Mouse (Mus musculus) CH12.LX (cell line): ENCODE measurements at regions not wholly inside any gene's neighbourhood (a gene's known extent, or its start where the extent isn't known, plus 50 kb on each side); places are given as distances from the start of the nearest gene placed in this dataset.
A peak's percentile ranks its signal among the peaks of the same experiment; 100 is the strongest.

Experiments used
- DNase-seq: peaks from one replicate; pipeline ENCODE4 v3.0.0-alpha.2; 2013; ENCODE audit errors: extremely low read depth
- H3K27ac ChIP-seq: 2 replicates; pipeline ENCODE4 v1.5.1; 2012; ENCODE audit warnings: low read depth, mild to moderate bottlenecking, control low read depth, moderate library complexity; ENCODE audit not compliant: insufficient read depth
- H3K27me3 ChIP-seq: replicated peaks from 2 replicates; pipeline ENCODE3; 2012; ENCODE audit warnings: inconsistent platforms
- H3K36me3 ChIP-seq, 2 experiments: replicated peaks in 1 of 2; 2 replicates each; pipeline versions ENCODE3 to v1.6.1; 2012; ENCODE audit warnings: inconsistent platforms in 1 of 2, low read length in 1 of 2, mild to moderate bottlenecking in 1 of 2, mixed read lengths in 1 of 2, moderate library complexity in 1 of 2; ENCODE audit not compliant: control insufficient read depth in 1 of 2, insufficient read depth in 1 of 2
- H3K4me1 ChIP-seq, 2 experiments: 2 replicates each; pipeline ENCODE4 v1.6.1; 2012; ENCODE audit warnings: inconsistent platforms in 1 of 2, moderate library complexity in 1 of 2; ENCODE audit not compliant: insufficient read depth in 2 of 2, control insufficient read depth in 1 of 2
- H3K4me2 ChIP-seq: 2 replicates; pipeline ENCODE4 v1.6.1; 2012; ENCODE audit warnings: low read depth, mild to moderate bottlenecking, control low read depth; ENCODE audit not compliant: poor library complexity, insufficient read depth, severe bottlenecking
- H3K4me3 ChIP-seq, 3 experiments: fragments of 150-350 bp in 1 of 3; sonication (generic) in 1 of 3; replicated peaks in 1 of 3; 2 replicates each; pipeline versions ENCODE3 to v1.5.1; 2011 to 2012; ENCODE audit warnings: low read depth in 2 of 3, low read length in 2 of 3, mild to moderate bottlenecking in 2 of 3, moderate library complexity in 2 of 3, control low read depth in 1 of 3, improper control_type of control experiment in 1 of 3, inconsistent platforms in 1 of 3, mixed read lengths in 1 of 3; ENCODE audit not compliant: poor library complexity in 1 of 3
- H3K79me2 ChIP-seq: replicated peaks from 2 replicates; pipeline ENCODE4 v1.6.1; 2012; ENCODE audit warnings: mild to moderate bottlenecking, moderate library complexity; ENCODE audit not compliant: control insufficient read depth, poor library complexity, insufficient read depth, severe bottlenecking; ENCODE audit errors: extremely low read depth
- H3K9ac ChIP-seq: 2 replicates; pipeline ENCODE4 v1.6.1; 2012; ENCODE audit warnings: low read depth, mild to moderate bottlenecking, control low read depth, moderate library complexity; ENCODE audit not compliant: insufficient read depth
- H3K9me3 ChIP-seq: replicated peaks from 2 replicates; pipeline ENCODE3; 2012; ENCODE audit warnings: low read length, inconsistent platforms, mixed read lengths
- CTCF ChIP-seq, 2 experiments: IDR thresholded peaks in 1 of 2; conservative IDR thresholded peaks in 1 of 2; 2 replicates each; pipeline ENCODE4 v1.5.1; 2011 to 2012; ENCODE audit warnings: low read depth in 2 of 2, low read length in 2 of 2, improper control_type of control experiment in 1 of 2, inconsistent platforms in 1 of 2, mild to moderate bottlenecking in 1 of 2, moderate library complexity in 1 of 2
- MAX ChIP-seq: IDR thresholded peaks from 2 replicates; pipeline ENCODE4 v1.6.1; 2011; ENCODE audit warnings: low read length, improper control_type of control experiment
- MXI1 ChIP-seq: IDR thresholded peaks from 2 replicates; pipeline ENCODE4 v1.6.1; 2011; ENCODE audit warnings: mild to moderate bottlenecking, low read depth, low read length, improper control_type of control experiment
- RAD21 ChIP-seq: IDR thresholded peaks from 2 replicates; pipeline ENCODE4 v1.6.1; 2011; ENCODE audit warnings: low read depth, mild to moderate bottlenecking, low read length, improper control_type of control experiment, moderate library complexity
- RCOR1 ChIP-seq: conservative IDR thresholded peaks from 2 replicates; pipeline ENCODE4 v1.6.1; 2012; ENCODE audit warnings: low read depth, mild to moderate bottlenecking, inconsistent platforms, low read length, improper control_type of control experiment
- SMC3 ChIP-seq: IDR thresholded peaks from 2 replicates; pipeline ENCODE4 v1.6.1; 2011; ENCODE audit warnings: low read depth, low read length, improper control_type of control experiment
- TCF12 ChIP-seq: IDR thresholded peaks from 2 replicates; pipeline ENCODE4 v1.6.1; 2014; ENCODE audit warnings: low read depth, mild to moderate bottlenecking, inconsistent platforms, low read length, improper control_type of control experiment
- UBTF ChIP-seq: IDR thresholded peaks from 2 replicates; pipeline ENCODE4 v1.6.1; 2012; ENCODE audit warnings: low read depth, mild to moderate bottlenecking, inconsistent platforms, low read length, improper control_type of control experiment, moderate library complexity
- dilution Hi-C: fragments of 300-500 bp; cut with MboI; formaldehyde crosslinking; loops from 2 replicates; pipeline ENCODE4 v1.14.3; 2020; ENCODE audit warnings: low sequenced_read_pairs; ENCODE audit not compliant: extremely low pct_unique_long_range_greater_than_20kb, extremely low pct_ligation_motif_present
- in situ Hi-C: fragments of 300-500 bp; cut with MboI; formaldehyde crosslinking; loops from 3 replicates; pipeline ENCODE4 v1.14.3; 2019; ENCODE audit warnings: low sequenced_read_pairs, low pct_ligation_motif_present, low pct_unique_long_range_greater_than_20kb, mixed read lengths

GRCm38 (mm10) chr14:24939476-24940200 lies 452.7 kb downstream of the Rps24 start:
- Histone ChIP-seq H3K27ac (no peak overlapping the region), H3K4me3 (no peak overlapping the region), H3K9me3 (no peaks in the 10 kb centered on the region), H3K27me3 (peaks cover 24% of the 10 kb centered on the region), H3K9ac (no peak overlapping the region), H3K4me2 (no peak overlapping the region), H3K4me1 (no peaks in the 10 kb centered on the region), H3K36me3 (no peaks in the 10 kb centered on the region), H3K79me2 (no peaks in the 10 kb centered on the region)
- in situ Hi-C loops = no loop called here
- peak in 1 of 2 experiments; percentile 7; a peak in 1 of 4 replicates for TF ChIP-seq CTCF (conservative IDR thresholded peaks at IDR 0.05 in 1 of 2, IDR thresholded peaks at IDR 0.05 in 1 of 2; ENCODE audit: low read depth in 2 of 2, low read length in 2 of 2)
- TF ChIP-seq UBTF = no peak
- TF ChIP-seq RAD21 = peak; percentile 1
- dilution Hi-C loops = no loop called here
- DNase-seq = no peak

- Histone ChIP-seq H3K4me2 (no peak overlapping the region), H3K36me3 (no peaks in the 10 kb centered on the region), H3K27ac (no peak overlapping the region), H3K27me3 (peaks cover 11% of the 10 kb centered on the region), H3K79me2 (no peaks in the 10 kb centered on the region), H3K4me1 (no peaks in the 10 kb centered on the region), H3K4me3 (no peak overlapping the region), H3K9ac (no peak overlapping the region), H3K9me3 (peaks cover 3% of the 10 kb centered on the region)
- dilution Hi-C loops = no loop called here
- TF ChIP-seq MXI1 = no peak
- TF ChIP-seq SMC3 = peak; percentile 17; the same call in 1 of the 2 replicates
- peak; percentile 36 to 47; a peak in 3 of 4 replicates for TF ChIP-seq CTCF (conservative IDR thresholded peaks at IDR 0.05 in 1 of 2, IDR thresholded peaks at IDR 0.05 in 1 of 2; ENCODE audit: low read depth in 2 of 2, low read length in 2 of 2)
- no peak for TF ChIP-seq TCF12
- peak; percentile 44 for TF ChIP-seq RAD21
- DNase-seq = peak; percentile 34
- in situ Hi-C loops = no loop called here
Measured at GRCm38 (mm10) chr14:24945716-24946115, 458.8 kb downstream of the Rps24 start.

DNA sequence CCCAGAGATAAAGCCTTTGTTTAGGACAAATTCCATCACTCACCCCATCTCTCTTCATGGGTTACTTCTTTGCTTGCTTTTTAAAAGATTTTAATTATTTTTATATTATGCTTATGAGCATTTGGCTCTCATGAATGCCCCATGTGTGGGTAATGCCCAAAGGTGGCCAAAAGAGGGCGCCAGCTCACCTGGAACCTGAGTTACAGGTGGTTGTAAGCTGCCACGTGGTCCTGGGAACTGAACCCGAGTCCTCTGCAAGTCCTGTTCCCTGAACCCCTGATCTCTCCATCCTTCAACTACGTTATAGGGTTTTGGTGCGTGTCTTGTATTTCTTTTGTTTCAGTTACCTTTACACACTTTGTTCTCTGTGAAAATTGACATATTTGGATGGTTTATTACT lies 460.2 kb downstream of the Rps24 start:
- Histone ChIP-seq H3K4me1 (no peaks in the 10 kb centered on the region), H3K79me2 (no peaks in the 10 kb centered on the region), H3K9ac (no peak overlapping the region), H3K27ac (no peak overlapping the region), H3K27me3 (peaks cover 14% of the 10 kb centered on the region), H3K36me3 (no peaks in the 10 kb centered on the region), H3K4me2 (no peak overlapping the region), H3K4me3 (no peak overlapping the region), H3K9me3 (peaks cover 3% of the 10 kb centered on the region)
- TF ChIP-seq MAX (no peak), RCOR1 (no peak)
- DNase-seq = no peak
- dilution Hi-C loops (no loop called here), in situ Hi-C loops (no loop called here)
